Mouse (Mus musculus): Measurements from ENCODE around the gene 1700012A03Rik. TPM values are rescaled to one million over a fixed set of nuclear protein-coding genes. Genes with fewer than 3 reads are reported as not detected.

The 1700012A03Rik gene
- total RNA-seq, 2 experiments from 2014 or later: not detected

GRCm38 (mm10) chr6:32093312-32093711, 43.3 kb downstream of the 1700012A03Rik start:
- DNase-seq: no peak

GRCm38 (mm10) chr6:32105547-32106275, 55.7 kb downstream of the 1700012A03Rik start:
- DNase-seq: no peak
